Mouse (Mus musculus): ENCODE measurements around the gene Tapbpl. TPM values are rescaled to one million over a fixed set of nuclear protein-coding genes. Genes with fewer than 3 reads are reported as not detected.
A peak's percentile ranks its signal among the peaks of the same experiment; 100 is the strongest.

The Tapbpl gene
- polyA plus RNA-seq, 1 experiment: 6.2 TPM

DNA sequence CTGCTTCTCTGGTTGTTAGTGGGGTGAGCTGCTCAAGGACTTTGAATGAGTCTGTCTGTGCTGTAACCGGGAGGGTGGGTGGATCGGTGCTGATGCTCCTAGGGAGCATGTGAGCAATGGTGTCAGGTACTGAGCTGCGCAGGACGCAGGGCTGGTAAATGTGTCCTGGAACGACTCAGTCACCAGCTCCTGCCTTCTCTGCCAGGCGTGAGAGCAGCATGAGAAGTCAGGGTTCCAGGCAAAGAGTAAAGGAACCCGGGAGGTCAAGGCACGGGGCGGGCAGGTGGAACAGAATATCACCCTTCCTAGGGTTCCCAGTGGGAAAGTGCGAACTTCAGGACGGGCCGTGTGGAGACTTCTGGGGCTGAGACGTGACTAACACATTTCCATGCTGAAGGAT is 34.4 kb upstream of the Tapbpl start:
- Histone ChIP-seq H3K27ac (ENCODE audit: control insufficient read depth, insufficient read depth, low read depth, low read length, poor library complexity) (no peak overlapping the region), H3K4me1 (ENCODE audit: control insufficient read depth, insufficient read depth, low read length) (no peaks in the 10 kb centered on the region), H3K4me3 (replicated peaks; ENCODE audit: control insufficient read depth, low read depth, low read length) (no peak overlapping the region)
- 81% methylated on average over 13 of the region's 13 CpGs for WGBS
- TF ChIP-seq CTCF (IDR thresholded peaks at IDR 0.05; ENCODE audit: control insufficient read depth, insufficient read depth, low read length) (no peak), POLR2A (IDR thresholded peaks at IDR 0.05; ENCODE audit: borderline replicate concordance, control insufficient read depth, low read depth, low read length) (no peak)

DNA sequence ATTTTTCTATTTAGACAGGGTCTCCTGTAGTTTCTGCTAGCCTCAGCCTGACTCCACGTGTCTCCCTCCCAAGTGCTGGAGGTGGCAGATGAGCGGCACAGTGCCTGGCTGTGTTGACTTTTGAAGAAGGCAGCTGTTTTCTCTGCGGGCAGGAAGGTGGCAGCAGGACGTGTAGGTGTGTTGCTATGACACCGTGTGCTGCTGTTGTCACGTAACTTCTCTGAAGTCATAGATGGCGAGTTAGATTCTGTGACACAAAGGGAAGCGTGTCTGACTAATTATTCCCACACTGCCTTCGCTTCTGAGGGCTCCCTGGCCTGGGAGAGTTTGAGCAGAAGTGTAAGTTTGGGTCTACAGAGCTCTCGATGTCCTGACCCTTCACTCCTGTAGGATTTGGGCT is 33.6 kb upstream of the Tapbpl start:
- Histone ChIP-seq H3K27ac (ENCODE audit: control insufficient read depth, insufficient read depth, low read depth, low read length, poor library complexity) (no peak overlapping the region), H3K4me3 (replicated peaks; ENCODE audit: control insufficient read depth, low read depth, low read length) (no peak overlapping the region), H3K4me1 (ENCODE audit: control insufficient read depth, insufficient read depth, low read length) (no peaks in the 10 kb centered on the region)
- TF ChIP-seq CTCF (IDR thresholded peaks at IDR 0.05; ENCODE audit: control insufficient read depth, insufficient read depth, low read length) (no peak), POLR2A (IDR thresholded peaks at IDR 0.05; ENCODE audit: borderline replicate concordance, control insufficient read depth, low read depth, low read length) (no peak)
- WGBS: 25% methylated on average over 10 of the region's 10 CpGs

DNA sequence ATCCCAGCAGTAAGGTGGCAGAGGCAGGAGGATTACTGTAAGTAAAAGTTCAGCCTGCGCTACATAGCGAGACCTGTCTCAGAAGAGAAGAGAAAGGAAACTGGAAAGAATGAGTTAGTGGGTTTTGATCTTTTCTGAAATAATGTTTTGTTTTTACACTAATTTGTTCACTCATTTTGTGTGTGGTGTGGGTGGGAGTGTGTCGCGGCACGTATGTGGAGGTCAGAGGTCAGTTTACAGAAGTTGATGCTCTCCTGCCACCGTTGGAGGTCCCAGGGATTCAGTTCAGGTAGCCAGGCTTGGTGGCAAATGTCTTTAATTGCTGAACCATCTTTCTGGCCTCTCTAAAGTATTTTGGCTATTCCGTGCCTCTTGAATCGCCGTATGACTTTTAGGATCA is 32.6 kb upstream of the Tapbpl start:
- TF ChIP-seq CTCF (IDR thresholded peaks at IDR 0.05; ENCODE audit: control insufficient read depth, insufficient read depth, low read length): no peak
- TF ChIP-seq POLR2A (IDR thresholded peaks at IDR 0.05; ENCODE audit: borderline replicate concordance, control insufficient read depth, low read depth, low read length): no peak
- H3K4me3 ChIP-seq (replicated peaks; ENCODE audit: control insufficient read depth, low read depth, low read length): no peak overlapping the region
- no peaks in the 10 kb centered on the region for H3K4me1 ChIP-seq (ENCODE audit: control insufficient read depth, insufficient read depth, low read length)
- no peak overlapping the region for H3K27ac ChIP-seq (ENCODE audit: control insufficient read depth, insufficient read depth, low read depth, low read length, poor library complexity)
- 80% methylated on average over 9 of the region's 9 CpGs for WGBS

DNA sequence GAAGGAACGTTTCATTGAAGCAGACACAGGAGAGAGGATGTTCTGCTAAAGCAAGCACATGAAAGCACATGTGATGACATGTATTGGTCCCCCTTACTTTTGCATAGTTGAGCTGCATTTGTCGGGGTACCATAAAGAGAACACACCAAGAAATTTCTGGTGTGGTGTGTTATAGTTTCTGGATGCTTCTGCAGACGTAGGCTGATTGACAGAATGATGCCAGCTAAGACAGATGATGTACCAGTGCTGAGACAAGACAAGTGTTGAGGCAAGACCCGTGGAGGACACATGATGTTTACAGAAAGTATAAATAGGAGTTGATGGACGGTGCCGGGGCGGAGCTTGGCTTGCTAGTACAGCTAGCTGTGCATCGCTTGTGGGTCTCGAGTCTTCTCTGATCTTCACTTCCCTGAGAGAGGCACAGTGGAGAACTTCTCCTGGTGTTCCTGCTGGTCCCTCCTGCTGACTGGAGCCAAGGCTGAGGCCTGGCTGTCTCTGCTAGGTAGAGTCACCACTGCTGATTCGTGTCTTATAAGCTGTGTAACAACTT is 28.4 kb upstream of the Tapbpl start:
- H3K27ac ChIP-seq (ENCODE audit: control insufficient read depth, insufficient read depth, low read depth, low read length, poor library complexity): no peak overlapping the region
- 76% methylated on average over 10 of the region's 10 CpGs for WGBS
- no peaks in the 10 kb centered on the region; the same call in 1 of the 2 replicates for H3K4me1 ChIP-seq (ENCODE audit: control insufficient read depth, insufficient read depth, low read length)
- no peak for TF ChIP-seq POLR2A (IDR thresholded peaks at IDR 0.05; ENCODE audit: borderline replicate concordance, control insufficient read depth, low read depth, low read length)
- TF ChIP-seq CTCF (IDR thresholded peaks at IDR 0.05; ENCODE audit: control insufficient read depth, insufficient read depth, low read length): no peak
- no peak overlapping the region for H3K4me3 ChIP-seq (replicated peaks; ENCODE audit: control insufficient read depth, low read depth, low read length)

DNA sequence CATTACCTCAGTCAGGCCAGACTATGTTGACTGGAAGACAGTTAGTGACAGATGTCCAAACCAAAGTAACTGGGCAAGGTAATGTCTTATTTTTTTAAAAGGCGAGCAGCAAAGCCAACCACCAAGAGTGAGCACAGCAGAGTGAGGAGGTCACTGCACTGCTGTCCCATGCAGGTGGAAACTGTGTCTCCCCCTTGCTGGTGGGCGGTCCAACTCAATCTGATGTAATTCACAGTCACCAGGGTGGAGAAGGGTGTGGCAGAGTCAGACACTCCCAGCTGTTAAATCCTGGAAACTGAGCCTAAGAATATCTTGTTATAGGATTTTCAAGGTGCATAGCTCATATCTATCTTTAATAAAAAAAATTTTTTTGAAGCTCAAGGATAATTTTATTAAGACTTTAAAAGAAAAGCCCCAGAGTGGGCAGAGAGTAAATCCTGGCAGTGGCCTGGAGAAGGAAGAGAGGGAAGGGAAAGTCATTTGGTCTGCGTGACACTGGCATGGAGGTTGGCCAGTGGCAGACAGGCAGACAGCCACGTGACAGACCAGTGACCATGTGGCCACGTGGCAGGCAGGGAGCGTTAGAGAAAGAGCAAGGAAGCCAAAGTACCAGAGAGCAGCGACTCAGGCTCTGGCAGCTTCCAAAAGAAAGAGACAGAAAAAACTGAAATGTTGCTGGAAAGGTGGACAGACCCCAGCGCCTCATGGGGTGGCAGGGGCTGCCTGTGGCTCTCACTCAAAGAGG is 24.7 kb upstream of the Tapbpl start:
- Histone ChIP-seq H3K4me1 (ENCODE audit: control insufficient read depth, insufficient read depth, low read length) (peaks cover 4% of the 10 kb centered on the region; the same call in 1 of the 2 replicates), H3K27ac (ENCODE audit: control insufficient read depth, insufficient read depth, low read depth, low read length, poor library complexity) (0 out of 2 replicates have a peak overlapping the region, but pooled peaks have one; percentile 33), H3K4me3 (replicated peaks; ENCODE audit: control insufficient read depth, low read depth, low read length) (no peak overlapping the region)
- TF ChIP-seq POLR2A (IDR thresholded peaks at IDR 0.05; ENCODE audit: borderline replicate concordance, control insufficient read depth, low read depth, low read length) (no peak), CTCF (IDR thresholded peaks at IDR 0.05; ENCODE audit: control insufficient read depth, insufficient read depth, low read length) (no peak)
- WGBS: 62% methylated on average over 8 of the region's 8 CpGs

DNA sequence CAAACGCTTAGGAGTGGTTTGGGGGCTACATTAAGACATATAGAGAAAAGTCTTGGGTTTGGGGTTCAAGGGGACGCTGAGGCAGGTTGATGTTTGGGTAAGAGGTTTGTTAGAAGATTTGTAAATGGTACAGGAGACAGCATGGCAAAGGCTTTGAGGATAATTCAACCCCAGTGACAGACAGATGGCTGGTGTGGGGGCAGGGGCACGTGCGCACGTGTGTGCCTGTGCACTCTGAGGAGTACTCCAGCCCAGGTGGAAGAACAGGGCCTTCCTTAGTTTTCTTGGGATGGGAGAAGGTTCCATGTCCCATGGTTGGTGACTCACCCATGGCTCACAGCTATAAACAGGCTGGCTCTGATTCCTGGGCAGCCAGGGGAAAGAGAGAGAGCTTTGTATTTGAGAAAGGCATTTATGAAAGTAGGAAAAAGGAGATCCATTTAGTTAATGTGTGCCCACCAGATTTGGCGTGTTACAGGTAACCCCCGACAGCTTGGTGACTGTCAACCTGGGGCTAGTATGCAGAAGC is 23.9 kb upstream of the Tapbpl start:
- H3K4me1 ChIP-seq (ENCODE audit: control insufficient read depth, insufficient read depth, low read length): peaks cover 4% of the 10 kb centered on the region; the same call in 1 of the 2 replicates
- no peak overlapping the region for H3K27ac ChIP-seq (ENCODE audit: control insufficient read depth, insufficient read depth, low read depth, low read length, poor library complexity)
- H3K4me3 ChIP-seq (replicated peaks; ENCODE audit: control insufficient read depth, low read depth, low read length): no peak overlapping the region
- TF ChIP-seq POLR2A (IDR thresholded peaks at IDR 0.05; ENCODE audit: borderline replicate concordance, control insufficient read depth, low read depth, low read length) (no peak), CTCF (IDR thresholded peaks at IDR 0.05; ENCODE audit: control insufficient read depth, insufficient read depth, low read length) (no peak)
- 81% methylated on average over 7 of the region's 7 CpGs for WGBS

DNA sequence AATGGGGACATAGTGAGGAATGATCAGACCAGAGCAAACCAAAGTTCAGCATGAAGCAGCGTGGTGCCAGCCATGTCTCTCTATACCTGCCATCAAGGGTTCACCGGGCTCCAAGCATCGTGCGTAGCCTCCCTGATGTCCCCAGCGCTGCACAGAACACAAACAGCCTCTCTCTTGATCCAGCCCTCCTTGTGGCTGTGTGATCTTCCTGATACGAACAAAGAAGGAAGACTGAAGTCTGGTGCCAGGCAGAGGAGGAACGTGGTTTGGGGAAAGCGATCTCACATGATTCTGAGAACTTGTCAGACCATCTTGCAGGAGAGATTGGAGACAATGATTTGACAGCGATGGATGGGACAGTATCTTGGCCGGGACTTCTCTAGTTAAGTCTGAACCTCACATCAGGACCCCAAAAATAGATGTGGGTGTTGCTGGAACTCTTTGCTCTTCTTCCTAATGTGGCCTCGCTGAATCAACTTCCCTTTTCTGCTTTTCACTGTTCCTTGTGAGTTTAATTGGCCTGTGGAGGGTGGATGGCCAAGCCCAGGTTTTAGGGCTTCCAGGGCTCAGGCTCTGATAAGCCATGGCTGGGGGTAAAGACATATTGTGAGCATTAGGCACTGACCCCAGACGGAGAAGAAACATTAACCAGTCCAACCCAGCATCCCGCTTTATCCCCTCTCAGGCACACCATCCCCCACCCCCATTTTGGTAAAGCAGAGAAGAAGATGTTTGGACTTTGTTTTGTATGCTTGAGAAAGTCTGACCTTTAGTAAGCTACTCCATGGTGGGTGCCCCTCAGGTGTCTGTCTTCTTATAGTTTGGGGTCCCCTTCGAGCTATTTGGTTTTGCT is 22.4 kb upstream of the Tapbpl start:
- WGBS: 15% methylated on average over 14 of the region's 14 CpGs
- TF ChIP-seq POLR2A (IDR thresholded peaks at IDR 0.05; ENCODE audit: borderline replicate concordance, control insufficient read depth, low read depth, low read length) (no peak), CTCF (IDR thresholded peaks at IDR 0.05; ENCODE audit: control insufficient read depth, insufficient read depth, low read length) (no peak)
- Histone ChIP-seq H3K4me3 (replicated peaks; ENCODE audit: control insufficient read depth, low read depth, low read length) (peak overlapping the region; percentile 52), H3K4me1 (ENCODE audit: control insufficient read depth, insufficient read depth, low read length) (peaks cover 4% of the 10 kb centered on the region; the same call in 1 of the 2 replicates), H3K27ac (ENCODE audit: control insufficient read depth, insufficient read depth, low read depth, low read length, poor library complexity) (peak overlapping the region; percentile 70)

DNA sequence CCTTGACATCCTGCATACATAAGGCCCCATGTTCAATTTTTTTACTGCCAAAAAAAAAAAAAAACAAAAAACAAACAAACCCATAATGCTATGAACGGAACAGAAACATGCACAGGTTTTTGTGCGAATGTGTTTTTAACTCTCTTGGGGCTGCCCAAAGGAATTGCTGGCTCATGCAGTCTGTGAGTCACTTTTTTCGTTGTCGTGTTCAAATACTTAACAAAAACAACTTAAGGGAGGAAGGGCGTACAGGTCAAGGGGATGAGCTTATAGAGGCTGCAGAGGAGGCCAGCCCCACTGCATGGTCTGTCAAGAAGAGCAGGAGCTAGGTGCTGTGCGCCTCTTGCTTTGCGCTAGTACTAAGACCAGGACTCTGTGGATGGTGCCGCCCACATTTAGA is 21.1 kb upstream of the Tapbpl start:
- H3K4me1 ChIP-seq (ENCODE audit: control insufficient read depth, insufficient read depth, low read length): peaks cover 4% of the 10 kb centered on the region; the same call in 1 of the 2 replicates
- H3K4me3 ChIP-seq (replicated peaks; ENCODE audit: control insufficient read depth, low read depth, low read length): no peak overlapping the region
- 90% methylated on average over 8 of the region's 8 CpGs for WGBS
- no peak for TF ChIP-seq CTCF (IDR thresholded peaks at IDR 0.05; ENCODE audit: control insufficient read depth, insufficient read depth, low read length)
- TF ChIP-seq POLR2A (IDR thresholded peaks at IDR 0.05; ENCODE audit: borderline replicate concordance, control insufficient read depth, low read depth, low read length): no peak
- no peak overlapping the region for H3K27ac ChIP-seq (ENCODE audit: control insufficient read depth, insufficient read depth, low read depth, low read length, poor library complexity)
